Comparison of ENCODE assay signal across 20 mouse cellular contexts in genomic region chr9:80070026-80070425, GRCm38 (mm10). TPM values are rescaled to one million over a fixed set of nuclear protein-coding genes. Genes with fewer than 3 reads are reported as not detected.
DNase-seq lines count a peak whose midpoint lies in the region; ATAC-seq and TF ChIP-seq lines count a peak whose summit lies in the region.
"Had no signal": no experiment of that assay in that cellular context is flagged by ENCODE, and none has a peak within 500 bp of the region (broad histone marks: within the 10 kb centered on the region; RNA-seq: fewer than 3 reads in every experiment).

No protein-coding gene starts in this region.

- peaks cover 78% of the 10 kb centered on the region for H3K79me2 ChIP-seq in MEL (ENCODE audit: control insufficient read depth, insufficient read depth, low read length, poor library complexity)

- TF ChIP-seq EP300 in MEL (IDR thresholded peaks at IDR 0.05; ENCODE audit: low read depth in 1 of 2, low read length in 2 of 2), result peak in 1 of 2 experiments; percentile 70; a peak in 2 of 4 replicates
- no peak for TF ChIP-seq EP300 in liver, embryonic 14.5 days (IDR thresholded peaks at IDR 0.05; ENCODE audit: low read depth)

- TF ChIP-seq POLR2A in MEL (IDR thresholded peaks at IDR 0.05; ENCODE audit: control insufficient read depth in 1 of 2, insufficient read depth in 1 of 2, low read depth in 1 of 2, low read length in 2 of 2, poor library complexity in 1 of 2), result no peak

- no peaks in the 10 kb centered on the region for H3K27me3 ChIP-seq in MEL (ENCODE audit: control insufficient read depth in 1 of 2, insufficient read depth in 2 of 2, low read length in 2 of 2)
- no peaks in the 10 kb centered on the region for H3K27me3 ChIP-seq in liver, embryonic 14.5 days (ENCODE audit: control insufficient read depth, insufficient read depth, low read length)
- H3K27me3 ChIP-seq: embryonic facial prominence, embryonic 12.5 days; heart, embryonic 12.5 days; limb, embryonic 13.5 days; midbrain, embryonic 15.5 days; stomach, embryonic 15.5 days had no signal

- H3K36me3 ChIP-seq in MEL (ENCODE audit: control insufficient read depth in 1 of 2, insufficient read depth in 2 of 2, low read length in 2 of 2), result peaks cover 0 to 39% of the 10 kb centered on the region in 2 experiments; a peak in 2 of 4 replicates
- no peaks in the 10 kb centered on the region for H3K36me3 ChIP-seq in liver, embryonic 14.5 days (replicated peaks; ENCODE audit: control insufficient read depth, insufficient read depth, low read depth)
- H3K36me3 ChIP-seq: embryonic facial prominence, embryonic 12.5 days; heart, embryonic 12.5 days; limb, embryonic 13.5 days; midbrain, embryonic 15.5 days; stomach, embryonic 15.5 days had no signal

- ATAC-seq in liver, embryonic 14.5 days (ENCODE audit: insufficient read depth), result no peak
- ATAC-seq: forebrain, embryonic 16.5 days; hindbrain, embryonic 16.5 days; midbrain, embryonic 15.5 days had no signal

- H3K4me3 ChIP-seq in MEL (ENCODE audit: control insufficient read depth in 1 of 2, insufficient read depth in 1 of 2, low read depth in 2 of 2, low read length in 2 of 2), result peak overlapping the region in 1 of 2 experiments; percentile 88; a peak in 3 of 4 replicates
- H3K4me3 ChIP-seq in liver, embryonic 14.5 days (ENCODE audit: insufficient read depth in 1 of 2, low read depth in 2 of 2, low read length in 2 of 2), result no peak overlapping the region
- H3K4me3 ChIP-seq: embryonic facial prominence, embryonic 12.5 days; gastrocnemius, adult 2 months; heart, embryonic 12.5 days; stomach, embryonic 15.5 days had no signal

- 14% methylated on average over 3 of the region's 3 CpGs for WGBS in liver, embryonic 14.5 days (ENCODE audit: insufficient replicate concordance)

- H3K4me2 ChIP-seq in liver, embryonic 14.5 days (ENCODE audit: low read depth), result peak overlapping the region; percentile 84
- H3K4me2 ChIP-seq: heart, embryonic 12.5 days; limb, embryonic 13.5 days had no signal

- H3K9me3 ChIP-seq in MEL (replicated peaks; ENCODE audit: insufficient read depth, low read length), result no peaks in the 10 kb centered on the region
- no peaks in the 10 kb centered on the region for H3K9me3 ChIP-seq in liver, embryonic 14.5 days (ENCODE audit: control insufficient read depth, low read length)
- H3K9me3 ChIP-seq: embryonic facial prominence, embryonic 12.5 days; limb, embryonic 13.5 days; midbrain, embryonic 15.5 days; stomach, embryonic 15.5 days had no signal

- peak overlapping the region; percentile 70 for H3K27ac ChIP-seq in MEL (ENCODE audit: control insufficient read depth, low read depth, low read length)
- no peak overlapping the region for H3K27ac ChIP-seq in liver, embryonic 14.5 days
- H3K27ac ChIP-seq: embryonic facial prominence, embryonic 12.5 days; gastrocnemius, adult 2 months; limb, embryonic 13.5 days; midbrain, embryonic 15.5 days; stomach, embryonic 15.5 days had no signal

- peak overlapping the region; percentile 2; the same call in 1 of the 2 replicates for H3K9ac ChIP-seq in MEL (ENCODE audit: control insufficient read depth, low read depth, low read length, poor library complexity, severe bottlenecking)
- H3K9ac ChIP-seq in liver, embryonic 14.5 days (replicated peaks), result no peak overlapping the region
- H3K9ac ChIP-seq: embryonic facial prominence, embryonic 12.5 days; heart, embryonic 12.5 days; limb, embryonic 13.5 days; midbrain, embryonic 15.5 days; stomach, embryonic 15.5 days had no signal

- peak; percentile 38 for DNase-seq in kidney, adult 9 months
- DNase-seq in kidney, postnatal 14 days, result no peak
- DNase-seq in A20 (ENCODE audit: low read depth, low spot score) (peak; percentile 50), MEL (ENCODE audit: low read depth, low spot score) (peak; percentile 70)
- DNase-seq in liver, embryonic 14.5 days (ENCODE audit: low read depth in 3 of 3, low spot score in 3 of 3), result no peak
- no peak for DNase-seq in urinary bladder, postnatal 10 days (ENCODE audit: low spot score)
- no peak for DNase-seq in thymus, postnatal 25 days
- DNase-seq: adrenal gland, postnatal 25 days; cerebellum, adult 8-10 months; gastrocnemius, adult 2 months; heart, postnatal 4 days; spleen, adult 18-20 months; thymus, postnatal 14 days had no signal

- no peak for TF ChIP-seq CTCF in MEL (IDR thresholded peaks at IDR 0.05 in 2 of 3, conservative IDR thresholded peaks at IDR 0.05 in 1 of 3; ENCODE audit: control insufficient read depth in 1 of 3, insufficient read depth in 1 of 3, low read depth in 2 of 3, low read length in 3 of 3, poor library complexity in 1 of 3, severe bottlenecking in 1 of 3)
- TF ChIP-seq CTCF in liver, embryonic 14.5 days (IDR thresholded peaks at IDR 0.05; ENCODE audit: low read depth), result no peak

- TF ChIP-seq RAD21 in MEL (IDR thresholded peaks at IDR 0.05; ENCODE audit: low read depth, low read length), result no peak

- peaks cover 13 to 22% of the 10 kb centered on the region in 2 experiments for H3K4me1 ChIP-seq in MEL (ENCODE audit: control insufficient read depth in 1 of 2, insufficient read depth in 2 of 2, low read length in 2 of 2)
- H3K4me1 ChIP-seq in liver, embryonic 14.5 days (replicated peaks; ENCODE audit: control insufficient read depth in 2 of 2, insufficient read depth in 2 of 2, low read length in 1 of 2), result peaks cover 10 to 17% of the 10 kb centered on the region in 2 experiments

TF ChIP-seq in MEL, 35 proteins besides CTCF, POLR2A, EP300 and RAD21:
- TF ChIP-seq RCOR1 (IDR thresholded peaks at IDR 0.05; ENCODE audit: low read depth, low read length), result peak; percentile 49; the same call in 1 of the 2 replicates
- no peak for TF ChIP-seq ZMIZ1 (IDR thresholded peaks at IDR 0.05; ENCODE audit: low read depth, low read length)
- TF ChIP-seq TBP (IDR thresholded peaks at IDR 0.05; ENCODE audit: low read depth, low read length), result 0 out of 2 replicates have a peak, but pooled peaks have one; percentile 24
- no peak for TF ChIP-seq SMC3 (IDR thresholded peaks at IDR 0.05; ENCODE audit: low read depth, low read length)
- peak; percentile 69 for TF ChIP-seq GATA1 (IDR thresholded peaks at IDR 0.05; ENCODE audit: low read depth, low read length)
- TF ChIP-seq MYC (IDR thresholded peaks at IDR 0.05; ENCODE audit: low read depth, low read length), result no peak
- no peak for TF ChIP-seq USF1 (IDR thresholded peaks at IDR 0.05; ENCODE audit: low read depth, low read length)
- no peak for TF ChIP-seq KAT2A (conservative IDR thresholded peaks at IDR 0.05; ENCODE audit: low read depth, low read length)
- TF ChIP-seq MXI1 (IDR thresholded peaks at IDR 0.05; ENCODE audit: low read depth, low read length), result 0 out of 2 replicates have a peak, but pooled peaks have one; percentile 27
- no peak for TF ChIP-seq ELF1 (IDR thresholded peaks at IDR 0.05; ENCODE audit: low read depth, low read length)
- peak; percentile 41; the same call in 1 of the 2 replicates for TF ChIP-seq MYB (IDR thresholded peaks at IDR 0.05; ENCODE audit: low read depth, low read length)
- TF ChIP-seq ETS1 (IDR thresholded peaks at IDR 0.05; ENCODE audit: low read depth, low read length), result peak; percentile 66
- peak; percentile 73 for TF ChIP-seq SIN3A (IDR thresholded peaks at IDR 0.05; ENCODE audit: low read length)
TF ChIP-seq in MEL: peak in this region for 7.

RNA-seq across cellular contexts. Expression of gene Senp6, which starts 3.3 kb away (rescaled TPM):
- 70.5 and 71.1 TPM in 2 replicates for total RNA-seq in MEL (2012; rRNA removed)
- 100 to 1,000 TPM in 1 of 2 experiments, 10 to 100 TPM in 1; 67.0 to 670 TPM for polyA plus RNA-seq in MEL (2012; ENCODE audit: insufficient read depth in 1 of 2, insufficient read length in 2 of 2, low read depth in 1 of 2, low replicate concordance in 2 of 2, missing spikeins in 1 of 2)
- 7.6 and 15.2 TPM in 2 replicates for polyA plus RNA-seq in liver, embryonic 14.5 days (2012; rRNA removed)
- 14.6 and 17.1 TPM in 2 replicates for polyA plus RNA-seq in liver, embryonic 14.5 days (2014; fragmentation: Nextera tagmentation; extraction: Ambion mirVana)

RNA-seq across cellular contexts. Expression of gene Filip1, which starts 57.4 kb away (rescaled TPM):
- total RNA-seq in MEL (2012; rRNA removed), result not detected in 2 replicates
- not detected for polyA plus RNA-seq in MEL (2012; ENCODE audit: insufficient read depth in 1 of 2, insufficient read length in 2 of 2, low read depth in 1 of 2, low replicate concordance in 2 of 2, missing spikeins in 1 of 2)
- polyA plus RNA-seq in liver, embryonic 14.5 days (2012; rRNA removed), result 0.17 and 0.29 TPM in 2 replicates
- 0.37 and 0.66 TPM in 2 replicates for polyA plus RNA-seq in liver, embryonic 14.5 days (2014; fragmentation: Nextera tagmentation; extraction: Ambion mirVana)

Comparison
In these comparisons a context has a peak if more than half of its experiments do, and no peak if none do; other contexts are left out.
1. DNase-seq: peak in kidney, adult 9 months (single experiment), A20 (single experiment) and MEL (single experiment); none in kidney, postnatal 14 days (single experiment), liver, embryonic 14.5 days (0 of 3), urinary bladder, postnatal 10 days (single experiment) and thymus, postnatal 25 days (single experiment).